Mouse (Mus musculus) heart, postnatal 0 days (tissue): ENCODE data around the gene Taf13.
"Not testable (repeated sequence)": the region's sequence is repeated elsewhere in the genome, so short reads cannot be mapped to it uniquely, and the experiment has no call there.

Source experiments
- CTCF ChIP-seq: IDR thresholded peaks from 2 replicates; pipeline ENCODE4 v1.5.1; 2016; ENCODE audit warnings: antibody characterized with exemption, control low read depth, low read depth
- EP300 ChIP-seq: IDR thresholded peaks from 2 replicates; pipeline ENCODE4 v1.6.1; 2016; ENCODE audit warnings: antibody characterized with exemption, low read depth

DNA sequence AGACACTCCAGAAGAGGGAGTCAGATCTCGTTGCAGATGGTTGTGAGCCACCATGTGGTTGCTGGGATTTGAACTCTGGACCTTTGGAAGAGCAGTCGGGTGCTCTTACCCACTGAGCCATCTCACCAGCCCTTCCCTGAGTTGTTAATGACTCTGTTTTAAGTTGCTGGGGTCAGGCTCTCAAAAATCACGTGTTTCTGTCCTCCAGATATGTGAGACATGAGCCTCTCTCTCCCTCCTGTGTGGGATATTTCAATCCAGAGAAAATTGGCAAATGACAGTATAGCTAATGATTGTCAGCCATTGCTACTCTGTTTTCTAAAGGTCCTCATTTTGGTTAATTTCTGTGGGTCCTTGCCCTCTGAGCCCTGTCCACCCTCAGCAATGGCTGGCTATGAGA is 1.9 kb upstream of the Taf13 start:
- TF ChIP-seq CTCF, EP300: not testable (repeated sequence)
